Mouse (Mus musculus): ENCODE data around the gene Hexb.

Gene Hexb

DNA sequence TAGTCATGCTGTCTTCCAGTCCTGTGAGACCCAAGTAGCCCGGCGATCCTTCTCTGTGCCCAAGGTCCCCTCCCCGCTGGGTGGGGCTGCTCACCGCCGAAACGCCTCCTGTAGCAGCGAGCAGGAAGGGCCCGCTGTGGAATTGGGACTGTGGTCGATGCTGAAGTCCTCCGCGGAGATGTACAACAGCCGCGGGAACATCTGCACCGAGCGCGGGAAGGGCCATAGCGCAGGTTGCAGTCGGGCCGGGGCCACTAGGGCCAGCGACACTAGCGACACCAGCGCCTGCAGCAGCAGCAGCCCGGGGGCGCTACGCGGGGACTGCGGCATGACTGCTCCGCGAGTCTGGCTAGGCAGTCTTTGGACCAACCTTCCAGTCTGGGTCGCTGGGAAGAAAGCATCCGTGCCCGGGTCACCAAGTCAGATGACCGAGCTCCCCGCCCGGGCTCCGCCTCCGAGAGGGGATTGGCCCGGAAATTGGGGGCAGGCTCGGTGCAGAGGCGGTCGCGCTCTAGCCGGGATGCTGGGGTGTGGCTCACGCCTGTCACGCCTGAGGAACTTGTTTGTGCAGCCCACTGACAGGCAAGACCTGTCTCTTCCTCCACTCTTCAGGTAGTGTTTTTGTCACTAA is at the start of gene Hexb:
Gene Hexb, minus strand, starts transcription at position 426 of the 631 bp plus-strand sequence.
- DNase-seq (ENCODE audit: low spot score), result peak; percentile 70

DNA sequence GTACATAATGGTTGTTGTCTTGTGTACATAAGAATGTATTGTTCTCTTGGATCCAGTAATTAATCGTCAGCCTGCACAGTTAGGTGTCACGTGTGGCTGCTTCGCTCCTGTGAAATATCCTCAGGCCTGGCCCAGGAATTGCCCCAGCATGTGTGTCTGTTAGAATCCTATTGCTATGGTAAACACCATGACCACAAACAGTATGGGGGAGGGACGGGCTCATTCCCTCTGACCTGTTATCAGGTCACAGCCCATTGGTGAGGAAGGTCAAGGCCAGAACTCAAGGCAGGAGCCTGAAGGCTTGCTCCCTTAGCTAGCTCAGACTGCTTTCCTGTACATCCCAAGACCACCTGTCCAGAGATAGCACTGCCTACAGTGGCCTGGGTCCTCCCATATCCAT is 49.6 kb upstream of the Hexb start:
- no peak for DNase-seq (ENCODE audit: low spot score)

DNA sequence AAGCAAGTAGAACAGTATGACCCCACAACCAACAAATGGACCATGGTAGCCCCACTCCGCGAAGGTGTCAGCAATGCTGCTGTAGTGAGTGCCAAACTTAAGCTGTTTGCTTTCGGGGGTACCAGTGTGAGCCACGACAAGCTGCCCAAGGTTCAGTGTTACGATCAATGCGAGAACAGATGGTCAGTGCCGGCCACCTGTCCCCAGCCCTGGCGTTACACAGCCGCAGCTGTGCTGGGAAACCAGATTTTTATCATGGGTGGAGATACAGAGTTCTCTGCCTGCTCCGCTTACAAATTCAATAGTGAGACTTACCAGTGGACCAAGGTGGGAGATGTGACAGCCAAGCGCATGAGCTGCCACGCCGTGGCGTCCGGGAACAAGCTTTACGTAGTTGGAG is 48.1 kb upstream of the Hexb start:
- DNase-seq (ENCODE audit: low spot score), result no peak

- DNase-seq (ENCODE audit: low spot score), result no peak
Measured at GRCm38 (mm10) chr13:97245157-97245556, 47.0 kb upstream of the Hexb start.

- no peak for DNase-seq (ENCODE audit: low spot score)
Measured at GRCm38 (mm10) chr13:97244712-97245105, 46.6 kb upstream of the Hexb start.

DNA sequence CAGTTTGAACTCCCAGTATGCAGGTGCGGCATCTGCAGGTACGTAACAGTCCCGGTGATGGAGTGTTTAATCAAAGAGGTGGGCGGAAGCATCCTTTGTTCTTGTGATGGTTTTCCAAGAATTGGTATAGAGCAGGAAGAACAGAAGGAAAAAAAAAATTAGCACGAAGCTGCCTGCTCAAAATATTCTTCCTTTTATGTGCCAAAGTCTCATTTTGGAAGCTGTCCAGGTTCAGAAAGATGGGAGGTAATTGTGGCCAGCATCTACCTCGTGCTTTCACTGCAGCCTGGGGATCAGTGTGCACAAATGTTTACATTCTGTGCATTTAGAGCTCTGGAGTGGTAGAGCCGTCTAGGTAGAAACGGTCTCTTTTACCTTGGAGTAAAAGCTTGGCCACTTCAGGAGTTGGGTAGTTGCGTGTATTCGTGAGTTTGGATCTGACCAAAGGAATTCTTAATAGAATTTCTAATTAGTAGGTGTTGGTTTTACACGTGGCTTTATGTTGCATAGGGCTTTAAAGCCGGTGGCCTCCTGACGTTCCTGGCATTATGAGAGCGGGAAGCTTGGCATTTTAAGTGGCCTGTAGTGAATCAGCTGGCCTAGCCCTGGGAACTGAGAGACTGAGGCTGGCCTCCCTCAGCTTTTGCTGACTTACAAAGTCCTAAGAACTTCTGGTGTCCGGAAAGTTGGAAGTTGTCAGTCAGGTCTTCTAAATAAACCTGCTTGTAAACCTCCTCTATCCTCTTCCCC is 46.0 kb upstream of the Hexb start:
- no peak for DNase-seq (ENCODE audit: low spot score)

GRCm38 (mm10) chr13:97242716-97243115 is 44.6 kb upstream of the Hexb start:
- no peak for DNase-seq (ENCODE audit: low spot score)

DNA sequence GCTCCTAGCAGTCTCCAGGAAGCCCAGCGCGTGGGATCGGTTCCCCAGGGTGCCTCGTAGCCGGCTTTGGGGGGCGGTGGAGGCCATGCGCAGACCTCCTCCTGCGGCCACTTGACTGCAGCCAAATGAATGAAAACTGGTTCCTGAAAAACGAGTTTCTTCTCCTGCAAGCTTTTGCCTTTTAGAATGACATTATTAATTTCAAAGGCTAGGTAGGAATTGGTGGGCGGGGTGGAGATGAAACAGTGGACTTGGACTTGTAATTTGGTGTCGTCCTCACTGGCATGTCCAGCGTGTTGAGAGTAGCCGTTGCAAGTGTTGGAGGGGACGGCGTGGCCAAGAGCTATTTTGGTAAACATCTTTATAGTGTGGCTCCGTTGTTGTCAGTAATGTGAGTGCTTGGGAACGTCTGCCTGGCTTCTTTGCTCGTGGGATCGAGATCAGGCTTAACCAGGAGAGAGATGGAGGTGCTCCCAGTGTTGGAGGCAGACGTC is 43.7 kb upstream of the Hexb start:
- DNase-seq (ENCODE audit: low spot score), result no peak

GRCm38 (mm10) chr13:97240965-97241786 is 43.0 kb upstream of the Hexb start, which contains the start of gene Enc1:
Gene Enc1 (plus strand): TSS chr13:97241105.
- peak; percentile 54 for DNase-seq (ENCODE audit: low spot score)

- DNase-seq (ENCODE audit: low spot score), result peak; percentile 28
Measured at GRCm38 (mm10) chr13:97240279-97240964, 42.3 kb upstream of the Hexb start.

DNA sequence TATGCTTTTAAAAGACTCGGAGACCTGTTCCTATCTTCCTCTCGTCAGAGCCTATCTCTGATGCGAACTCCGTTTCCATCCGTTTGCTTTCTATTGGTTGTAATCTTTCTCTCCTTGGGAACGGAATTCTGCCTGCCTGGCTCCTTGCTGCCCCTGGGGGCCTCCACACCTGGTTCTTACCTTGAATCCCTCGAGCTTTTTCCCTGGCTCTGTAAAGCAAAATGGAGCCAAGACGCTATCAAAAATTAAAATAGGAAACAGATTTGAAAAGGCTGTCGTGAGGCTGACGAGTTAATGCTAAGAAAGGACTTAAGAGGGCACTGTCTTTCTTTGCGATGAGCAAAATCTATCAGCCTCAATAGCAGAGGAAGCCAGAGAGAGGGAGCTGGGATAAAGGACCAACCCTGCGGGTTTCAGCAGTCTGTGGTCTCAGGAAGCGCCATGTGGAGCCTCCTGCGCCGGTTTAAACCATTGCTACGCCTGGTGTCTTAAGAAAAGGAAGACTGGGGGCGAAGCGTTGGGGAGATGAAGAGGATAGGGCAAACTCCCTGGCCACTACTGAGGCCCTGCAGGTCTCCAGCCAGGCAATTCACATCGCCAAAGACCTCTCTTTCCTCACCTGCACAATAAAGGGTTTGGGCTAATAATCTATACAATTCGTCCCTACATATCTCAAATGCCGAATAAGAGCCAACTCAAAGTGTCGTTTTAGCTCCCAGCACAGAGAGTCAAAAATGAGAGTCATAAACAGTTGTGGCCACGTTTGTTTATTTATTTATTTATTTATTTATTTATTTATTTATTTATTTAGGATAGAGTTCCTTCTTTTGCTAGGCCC is 41.4 kb upstream of the Hexb start:
- DNase-seq (ENCODE audit: low spot score), result no peak

- DNase-seq (ENCODE audit: low spot score), result no peak
Measured at GRCm38 (mm10) chr13:97238181-97238981, 40.2 kb upstream of the Hexb start.

DNA sequence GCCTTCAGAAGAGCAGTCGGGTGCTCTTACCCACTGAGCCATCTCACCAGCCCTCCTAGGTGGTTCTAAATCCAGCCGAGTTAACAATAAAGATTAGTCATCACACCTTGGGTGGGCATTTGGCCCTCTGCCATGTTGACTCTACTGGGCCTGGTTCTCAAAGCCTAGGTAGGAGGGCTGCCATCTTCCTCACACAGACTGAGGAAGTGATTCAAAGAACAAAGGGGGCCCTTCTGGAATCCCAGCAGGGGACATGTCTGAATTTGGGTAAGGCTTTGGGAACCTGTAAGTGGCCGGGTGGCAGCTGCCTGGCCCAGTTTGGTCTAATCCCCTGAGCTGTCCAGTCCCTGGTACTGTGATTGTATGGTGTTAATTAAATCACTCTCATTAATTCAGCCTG is 39.5 kb upstream of the Hexb start:
- no peak for DNase-seq (ENCODE audit: low spot score)

DNA sequence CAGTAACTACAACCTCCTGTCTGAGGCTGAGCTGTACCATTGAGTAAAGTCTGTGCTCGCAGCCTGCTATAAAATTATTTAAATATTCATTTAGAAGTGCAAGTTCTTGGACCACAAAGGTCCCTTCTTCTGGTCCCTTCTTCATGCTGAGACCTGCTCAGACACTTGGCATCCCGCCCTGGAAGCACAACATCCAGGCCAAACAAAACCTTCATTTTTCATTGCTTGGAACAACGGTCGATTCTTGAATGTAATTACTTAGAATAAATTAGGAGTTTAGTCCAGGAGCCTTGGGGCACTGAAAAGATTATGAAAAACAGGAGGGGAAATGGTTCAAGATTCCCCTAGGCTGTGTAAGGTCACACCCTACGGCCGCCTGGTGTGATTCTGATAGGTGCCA is 37.8 kb upstream of the Hexb start:
- no peak for DNase-seq (ENCODE audit: low spot score)

- peak; percentile 30 for DNase-seq (ENCODE audit: low spot score)
Measured at GRCm38 (mm10) chr13:97234785-97235417, 36.7 kb upstream of the Hexb start.

GRCm38 (mm10) chr13:97233092-97233491 is 34.9 kb upstream of the Hexb start:
- no peak for DNase-seq (ENCODE audit: low spot score)

GRCm38 (mm10) chr13:97230101-97230500 is 31.9 kb upstream of the Hexb start:
- no peak for DNase-seq (ENCODE audit: low spot score)

- DNase-seq (ENCODE audit: low spot score), result no peak
Measured at GRCm38 (mm10) chr13:97227795-97228194, 29.6 kb upstream of the Hexb start.

GRCm38 (mm10) chr13:97225130-97225529 is 27.0 kb upstream of the Hexb start:
- DNase-seq (ENCODE audit: low spot score), result no peak

All from urinary bladder, postnatal 10 days (tissue).